Comparison of ENCODE assay signal across 7 mouse cellular contexts in the genomic region with DNA sequence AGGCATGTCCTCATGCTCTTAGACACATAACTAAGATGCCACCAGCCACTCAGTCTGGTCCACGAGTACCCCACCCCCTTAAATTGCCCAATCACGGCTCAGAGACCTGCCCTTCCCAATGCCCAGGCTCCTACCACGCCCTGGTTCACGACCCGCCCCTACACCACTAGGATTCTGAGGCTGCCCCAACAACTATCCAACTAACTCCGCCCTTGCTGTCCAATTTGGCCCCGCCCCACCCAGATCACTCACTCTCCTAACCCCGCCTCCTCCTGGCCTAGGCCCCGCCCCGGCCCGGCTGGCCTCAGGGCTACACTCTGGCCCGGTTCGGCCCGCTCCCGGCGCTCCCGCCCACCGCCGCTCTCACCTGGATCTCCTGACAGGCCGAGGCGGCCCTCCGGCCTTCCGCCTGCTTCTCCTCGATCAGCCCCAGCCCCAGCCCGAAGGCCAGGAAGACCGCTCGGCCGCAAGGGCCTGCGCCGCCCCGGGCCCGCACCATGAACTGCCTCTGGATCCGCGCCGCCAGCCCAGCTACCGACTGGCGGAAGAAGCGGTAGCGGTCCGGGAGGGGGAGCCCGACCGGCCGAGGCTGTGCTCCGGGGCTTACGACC. TPM values are rescaled to one million over a fixed set of nuclear protein-coding genes. Genes with fewer than 3 reads are reported as not detected.
DNase-seq lines count a peak whose midpoint lies in the region; ATAC-seq and TF ChIP-seq lines count a peak whose summit lies in the region.

No protein-coding gene starts in this region.

- no peak for TF ChIP-seq CTCF in intestine, postnatal 0 days (IDR thresholded peaks at IDR 0.05; ENCODE audit: low read depth)

- H3K27ac ChIP-seq in intestine, postnatal 0 days (ENCODE audit: low read depth, low read length): peak overlapping the region; percentile 100
- H3K27ac ChIP-seq in midbrain, embryonic 12.5 days (replicated peaks): peak overlapping the region; percentile 96

- intact Hi-C loops in left cerebral cortex, postnatal 4 days (cut with DNase I): no loop called here

- H3K9me3 ChIP-seq in intestine, postnatal 0 days (ENCODE audit: control insufficient read depth): no peaks in the 10 kb centered on the region
- no peaks in the 10 kb centered on the region for H3K9me3 ChIP-seq in midbrain, embryonic 12.5 days

- H3K36me3 ChIP-seq in intestine, postnatal 0 days (ENCODE audit: control insufficient read depth, insufficient read depth): peaks cover 1% of the 10 kb centered on the region; the same call in 1 of the 2 replicates
- 0 out of 2 replicates have a peak, but pooled peaks cover under 1% of the 10 kb centered on the region for H3K36me3 ChIP-seq in midbrain, embryonic 12.5 days

- peak; percentile 98 for DNase-seq in adrenal gland, postnatal 10 days
- peak; percentile 95 for DNase-seq in embryo, embryonic 9.5 days (ENCODE audit: extremely low spot score)
- peak; percentile 94 to 97 for DNase-seq in gastrocnemius, postnatal 4 days (ENCODE audit: low spot score in 2 of 2)
- peak; percentile 93 for DNase-seq in left cerebral cortex, postnatal 4 days
- peak; percentile 94 for DNase-seq in skeletal muscle tissue, adult 2 months (ENCODE audit: low read depth, low spot score)

- H3K27me3 ChIP-seq in intestine, postnatal 0 days (replicated peaks; ENCODE audit: control insufficient read depth, insufficient read depth, low read length): no peaks in the 10 kb centered on the region
- H3K27me3 ChIP-seq in midbrain, embryonic 12.5 days: 0 out of 2 replicates have a peak, but pooled peaks cover 2% of the 10 kb centered on the region

- peak overlapping the region; percentile 99 for H3K9ac ChIP-seq in intestine, postnatal 0 days (ENCODE audit: low read depth, low read length)
- H3K9ac ChIP-seq in midbrain, embryonic 12.5 days (replicated peaks): peak overlapping the region; percentile 76

- peak overlapping the region; percentile 96 for H3K4me3 ChIP-seq in intestine, postnatal 0 days (ENCODE audit: low read depth, low read length)
- peak overlapping the region; percentile 90 for H3K4me3 ChIP-seq in midbrain, embryonic 12.5 days

- ATAC-seq in intestine, postnatal 0 days: peak; percentile 89
- peak; percentile 89 for ATAC-seq in midbrain, embryonic 12.5 days (ENCODE audit: low FRiP score, low read depth)

- WGBS in intestine, postnatal 0 days: under 1% methylated on average over 43 of the region's 45 CpGs
- under 1% methylated on average over 33 of the region's 45 CpGs for WGBS in midbrain, embryonic 12.5 days

- H3K4me2 ChIP-seq in intestine, postnatal 0 days (replicated peaks; ENCODE audit: low read depth): peak overlapping the region; percentile 78
- peak overlapping the region; percentile 61 for H3K4me2 ChIP-seq in midbrain, embryonic 12.5 days (replicated peaks)

- H3K4me1 ChIP-seq in intestine, postnatal 0 days (replicated peaks; ENCODE audit: control insufficient read depth, insufficient read depth, low read length): peaks cover 4% of the 10 kb centered on the region; the same call in 1 of the 2 replicates
- H3K4me1 ChIP-seq in midbrain, embryonic 12.5 days: peaks cover 21% of the 10 kb centered on the region

RNA-seq across cellular contexts. Expression of gene Pink1, which starts 0.5 kb away (rescaled TPM):
- total RNA-seq in adrenal gland, postnatal 10 days (2021): 100 to 1,000 TPM; 171 to 188 TPM
- total RNA-seq in gastrocnemius, postnatal 4 days (2021): 100 to 1,000 TPM; 170 to 188 TPM
- 65.8 and 71.7 TPM in 2 replicates for polyA plus RNA-seq in intestine, postnatal 0 days (2015; fragmentation: Nextera tagmentation; extraction: Ambion mirVana)
- total RNA-seq in left cerebral cortex, postnatal 4 days (2021): 100 to 1,000 TPM; 120 to 126 TPM
- polyA plus RNA-seq in midbrain, embryonic 12.5 days (2016; fragmentation: Nextera tagmentation; extraction: Ambion mirVana): 69.1 and 71.8 TPM in 2 replicates

RNA-seq across cellular contexts. Expression of gene Ddost, which starts 21.0 kb away (rescaled TPM):
- total RNA-seq in adrenal gland, postnatal 10 days (2021): 100 to 1,000 TPM; 118 to 129 TPM
- total RNA-seq in gastrocnemius, postnatal 4 days (2021): 100 to 1,000 TPM; 106 to 115 TPM
- 177 and 178 TPM in 2 replicates for polyA plus RNA-seq in intestine, postnatal 0 days (2015; fragmentation: Nextera tagmentation; extraction: Ambion mirVana)
- 100 to 1,000 TPM; 108 to 115 TPM for total RNA-seq in left cerebral cortex, postnatal 4 days (2021)
- 210 and 216 TPM in 2 replicates for polyA plus RNA-seq in midbrain, embryonic 12.5 days (2016; fragmentation: Nextera tagmentation; extraction: Ambion mirVana)

RNA-seq across cellular contexts. Expression of gene Cda, which starts 42.2 kb away (rescaled TPM):
- total RNA-seq in adrenal gland, postnatal 10 days (2021): 10 to 100 TPM; 12.3 to 13.4 TPM
- 1 to 10 TPM; 2.1 to 2.4 TPM for total RNA-seq in gastrocnemius, postnatal 4 days (2021)
- polyA plus RNA-seq in intestine, postnatal 0 days (2015; fragmentation: Nextera tagmentation; extraction: Ambion mirVana): 37.5 and 41.7 TPM in 2 replicates
- total RNA-seq in left cerebral cortex, postnatal 4 days (2021): under 1 TPM; 0.76 to 0.87 TPM
- 1.6 and 1.8 TPM in 2 replicates for polyA plus RNA-seq in midbrain, embryonic 12.5 days (2016; fragmentation: Nextera tagmentation; extraction: Ambion mirVana)

Comparison
In these comparisons a context has a peak if more than half of its experiments do, and no peak if none do; other contexts are left out.
1. Peak in every context shown above with its lines: DNase-seq, ATAC-seq, H3K4me3 ChIP-seq and H3K27ac ChIP-seq.